Mouse (Mus musculus): ENCODE data around the gene Muc13.

The Muc13 gene

DNA sequence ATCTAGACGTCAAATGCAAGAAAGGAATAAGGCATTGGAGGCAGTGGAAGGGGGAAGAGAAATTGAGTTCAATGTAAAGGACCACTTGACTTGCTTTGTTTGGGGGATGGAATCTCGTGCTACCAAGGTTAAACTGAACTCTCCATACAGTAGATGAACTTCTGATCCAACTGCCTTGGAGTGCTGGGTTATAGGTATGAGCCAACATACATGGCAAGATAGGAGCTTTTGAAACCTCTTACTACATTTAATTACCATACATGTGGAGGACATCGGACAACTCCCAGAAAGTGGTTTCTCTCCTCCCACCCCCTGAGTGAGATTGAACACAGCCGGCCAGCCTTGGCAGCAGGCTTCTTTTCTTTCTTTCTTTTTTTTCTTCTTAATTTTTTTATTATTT lies 1.3 kb downstream of the Muc13 start:
- ChIA-PET POLR2A (no interaction called here), CTCF (no interaction called here)

DNA sequence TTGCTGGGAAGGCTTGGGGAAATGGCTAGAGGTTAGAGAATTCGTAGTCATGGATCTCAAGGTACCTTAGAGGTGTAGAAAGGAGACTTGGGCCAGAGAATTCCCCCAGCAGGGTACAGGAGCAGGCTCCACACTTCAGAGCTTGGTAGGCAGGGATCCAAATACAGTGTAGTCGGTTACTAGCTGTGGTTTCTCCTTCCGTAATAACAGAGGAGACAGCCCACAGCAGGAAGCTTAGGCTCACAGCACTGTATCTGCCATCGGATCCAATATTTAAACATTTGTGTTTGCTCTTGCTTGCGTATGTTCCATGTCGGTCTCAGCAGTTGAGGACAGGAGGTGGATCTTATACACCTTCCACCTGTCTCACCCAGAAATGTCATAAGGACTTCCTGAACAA lies 2.0 kb downstream of the Muc13 start:
- ChIA-PET CTCF (interaction anchor here in 1 of 4 experiments (0.6 kb wide), 1 partner anchor 9 kb away, joined by 3 read pairs; no protein-coding TSS in a partner anchor), POLR2A (interaction anchor here in 2 of 4 experiments (0.6 to 1.0 kb wide), 2 partner anchors 11 to 18 kb away, joined by 3 read pairs; no protein-coding TSS in a partner anchor)

DNA sequence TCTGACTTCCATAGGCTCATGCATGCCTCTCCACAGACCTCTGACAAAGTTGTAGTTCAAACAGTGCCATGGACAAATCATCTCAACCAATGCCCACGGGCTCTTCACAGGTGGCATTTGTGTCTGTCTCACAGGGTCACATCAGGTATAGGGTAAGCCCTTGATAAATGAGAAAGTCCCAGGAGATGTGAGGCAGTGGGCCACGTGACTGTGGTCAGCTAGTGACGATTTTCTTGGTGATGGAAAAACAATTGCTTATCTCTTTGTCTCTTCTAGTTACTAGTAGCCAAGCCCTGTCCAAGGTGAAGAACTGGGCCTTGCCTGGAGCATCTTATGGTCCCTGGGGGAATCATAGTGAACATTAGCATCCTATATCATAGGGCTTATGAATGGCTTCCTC lies 2.9 kb downstream of the Muc13 start:
- ChIA-PET CTCF (interaction anchor here (0.6 to 1.3 kb wide), 5 partner anchors 11 to 130 kb away, joined by 3 read pairs; no protein-coding TSS in a partner anchor), POLR2A (no interaction called here)

DNA sequence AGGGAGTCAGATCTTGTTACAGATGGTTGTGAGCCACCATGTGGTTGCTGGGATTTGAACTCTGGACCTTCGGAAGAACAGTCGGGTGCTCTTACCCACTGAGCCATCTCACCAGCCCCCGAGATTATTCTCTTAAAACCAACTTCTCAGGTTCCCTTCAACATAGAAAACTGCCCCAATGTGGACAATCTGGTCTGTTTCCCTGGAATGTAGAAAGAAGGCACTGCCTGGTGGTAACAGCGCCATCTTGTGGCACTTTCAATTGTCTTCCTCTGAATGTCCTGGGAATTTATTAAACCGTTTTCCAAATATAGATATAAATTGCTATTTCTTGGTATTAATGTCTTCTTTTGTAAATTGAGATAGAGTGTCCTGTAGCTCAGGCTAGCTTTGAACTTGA lies 4.0 kb downstream of the Muc13 start:
- ChIA-PET POLR2A (no interaction called here), CTCF (interaction anchor here in 3 of 4 experiments (0.6 to 1.3 kb wide), 3 partner anchors 16 to 431 kb away, joined by 3 to 5 read pairs (median 3); no protein-coding TSS in a partner anchor)

DNA sequence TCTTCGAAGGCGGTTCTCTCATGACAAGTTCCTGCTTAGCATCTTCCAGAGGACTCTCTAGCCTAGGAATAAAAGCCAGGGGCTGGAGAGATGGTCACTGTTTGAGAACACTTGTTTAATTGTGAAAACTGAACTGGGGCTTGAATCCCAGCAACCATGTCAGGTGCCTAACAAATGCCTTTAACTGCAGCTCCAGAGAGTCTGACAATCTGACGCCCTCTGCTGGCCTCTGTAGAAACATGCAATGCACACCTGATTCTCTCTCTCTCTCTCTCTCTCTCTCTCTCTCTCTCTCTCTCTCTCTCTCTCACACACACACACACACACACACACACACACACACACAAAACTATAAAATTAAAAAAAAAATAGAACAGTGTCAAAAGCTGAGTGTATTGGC lies 16.2 kb downstream of the Muc13 start:
- POLR2A ChIA-PET: interaction anchor here (0.6 to 1.4 kb wide), 5 partner anchors 10 to 845 kb away, joined by 3 to 5 read pairs (median 3); no protein-coding TSS in a partner anchor
- CTCF ChIA-PET: interaction anchor here (0.5 to 2.0 kb wide), 46 partner anchors 8 to 1037 kb away, joined by 3 to 13 read pairs (median 4); partner anchors contain the start of genes Itgb5 (in 1 of the 4) and Rubcn (in 1 of the 4)

DNA sequence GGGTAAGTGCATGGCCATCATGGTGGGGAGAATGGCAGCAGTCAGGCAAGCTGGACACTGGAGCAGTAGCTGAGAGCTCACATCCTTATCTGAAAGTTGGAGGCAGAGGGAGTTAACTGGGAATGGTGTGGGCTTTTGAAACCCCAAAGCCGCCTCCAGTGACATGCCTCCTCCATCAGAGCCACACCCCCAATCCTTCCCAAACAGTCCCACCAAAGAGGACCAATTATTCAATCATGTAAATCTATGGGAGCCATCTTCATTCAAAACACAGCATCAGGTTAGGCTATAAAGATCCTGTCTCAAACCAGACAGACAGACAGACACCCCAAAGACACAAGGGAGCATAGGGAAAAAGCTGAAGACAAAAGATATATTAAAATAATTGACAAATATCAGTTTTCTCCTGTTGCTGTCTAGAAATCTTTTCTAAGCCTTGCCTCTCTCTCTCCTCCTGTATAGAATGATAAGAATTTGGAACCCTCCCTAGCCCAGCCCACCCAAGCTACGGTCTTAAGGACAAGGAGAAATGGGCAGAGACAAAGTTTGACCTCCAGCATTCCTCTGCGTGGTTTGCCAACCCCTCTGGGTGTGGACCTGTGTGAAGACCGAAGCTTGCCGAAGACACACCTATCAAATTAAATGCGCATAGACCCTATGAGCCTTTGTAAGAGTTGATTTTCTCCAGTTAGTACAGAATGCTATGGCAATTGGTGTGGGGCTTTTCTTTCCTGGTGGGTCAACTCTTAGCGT lies 24.8 kb downstream of the Muc13 start:
- ChIA-PET POLR2A (interaction anchor here in 3 of 4 experiments (0.5 to 1.3 kb wide), 10 partner anchors 9 to 264 kb away, joined by 3 to 5 read pairs (median 3); no protein-coding TSS in a partner anchor), CTCF (interaction anchor here (0.5 to 3.7 kb wide), 7 partner anchors 68 to 182 kb away, joined by 3 to 26 read pairs (median 3); no protein-coding TSS in a partner anchor)

DNA sequence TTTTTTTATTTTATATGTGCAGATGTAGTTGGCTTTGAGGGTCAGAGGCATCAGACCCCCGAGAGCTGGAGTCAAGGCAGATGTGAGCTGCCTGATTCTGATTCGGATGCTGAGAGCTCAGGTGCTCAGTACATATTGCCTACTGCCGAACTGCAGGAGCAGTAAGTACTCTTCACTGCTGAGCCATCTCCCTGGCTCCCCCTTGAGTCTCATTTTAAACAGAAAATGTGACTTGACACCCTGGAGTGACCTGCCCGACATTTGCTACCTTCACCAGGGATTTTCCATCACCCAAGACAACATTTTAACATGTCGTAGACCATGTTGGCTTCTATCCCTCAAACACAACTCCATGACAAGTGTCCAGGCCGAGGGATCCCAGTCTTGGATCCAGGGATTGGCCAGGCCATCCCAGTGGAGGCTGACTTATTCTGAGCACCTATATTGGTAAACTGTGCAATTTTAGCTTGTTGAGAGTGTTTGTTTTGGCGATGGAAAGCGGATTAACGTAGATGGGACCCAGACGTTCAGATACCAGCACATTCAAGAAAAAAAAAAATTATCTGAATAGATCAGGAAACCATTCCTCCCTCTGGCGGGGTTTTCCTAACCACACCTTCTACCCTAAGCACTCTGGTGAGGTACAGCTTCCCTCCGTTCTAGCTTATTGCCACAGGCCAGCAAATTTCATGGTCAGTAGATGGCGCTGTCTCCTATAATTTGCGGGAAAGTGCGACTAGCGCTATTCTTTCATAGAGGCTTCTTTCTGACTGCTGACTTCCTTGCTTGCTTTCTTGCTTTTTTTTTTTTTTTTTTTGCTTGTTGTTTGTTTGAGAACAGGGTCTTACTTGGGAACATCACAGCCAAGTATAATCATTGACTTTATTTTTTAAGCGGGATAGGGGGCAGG lies 26.7 kb downstream of the Muc13 start:
- ChIA-PET POLR2A (interaction anchor here (0.5 to 1.5 kb wide), 42 partner anchors 8 to 1366 kb away, joined by 3 to 13 read pairs (median 4); partner anchors contain the start of genes Adcy5 (in 1 of the 4) and Itgb5 (in 1 of the 4)), CTCF (interaction anchor here (0.5 to 4.4 kb wide), 161 partner anchors 8 to 1627 kb away, joined by 3 to 85 read pairs (median 4); partner anchors contain the start of genes Itgb5 (in 3 of the 4) and Umps (in 1 of the 4))

DNA sequence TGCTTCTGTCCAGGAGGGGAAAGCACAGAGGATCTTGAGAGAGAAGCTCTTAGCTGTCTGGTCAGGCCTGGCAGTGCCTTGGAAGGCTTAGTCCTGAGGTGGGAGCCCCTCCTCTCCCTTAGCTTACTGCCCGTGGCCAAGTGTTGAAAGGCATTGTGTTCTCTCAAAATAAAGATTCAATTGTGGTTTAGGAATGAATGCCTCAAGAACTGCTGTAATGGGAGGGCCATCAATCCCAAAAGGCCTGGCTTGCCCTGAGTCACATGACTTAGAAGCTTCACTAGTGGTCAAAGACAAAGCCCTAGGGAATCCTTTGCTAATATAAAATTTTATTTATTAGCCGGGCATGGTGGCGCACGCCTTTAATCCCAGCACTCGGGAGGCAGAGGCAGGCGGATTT lies 30.8 kb downstream of the Muc13 start:
- POLR2A ChIA-PET: interaction anchor here in 2 of 4 experiments (0.7 to 2.0 kb wide), 7 partner anchors 9 to 125 kb away, joined by 3 to 5 read pairs (median 3); no protein-coding TSS in a partner anchor
- CTCF ChIA-PET: interaction anchor here in 2 of 4 experiments (0.5 to 1.2 kb wide), 5 partner anchors 58 to 127 kb away, joined by 3 to 4 read pairs (median 3); no protein-coding TSS in a partner anchor

DNA sequence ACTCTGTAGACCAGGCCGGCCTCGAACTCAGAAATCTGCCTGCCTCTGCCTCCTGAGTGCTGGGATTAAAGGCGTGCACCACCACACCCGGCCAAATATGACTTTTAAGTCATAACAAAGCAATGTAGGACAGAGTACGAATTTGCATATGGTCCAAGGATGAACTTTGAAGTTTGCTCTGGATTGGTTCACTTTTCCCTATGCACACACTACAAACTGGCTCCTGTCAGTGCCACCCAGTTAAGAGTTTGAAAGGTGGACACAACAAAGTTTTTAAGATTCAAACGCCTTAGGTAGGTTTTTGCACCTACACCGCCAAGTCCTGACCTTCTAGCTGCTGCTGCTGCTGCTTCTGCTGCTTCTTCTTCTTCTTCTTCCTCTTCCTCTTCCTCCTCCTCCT lies 34.7 kb downstream of the Muc13 start:
- ChIA-PET POLR2A (interaction anchor here in 2 of 4 experiments (0.6 to 2.0 kb wide), 6 partner anchors 8 to 123 kb away, joined by 3 to 9 read pairs (median 4); no protein-coding TSS in a partner anchor), CTCF (interaction anchor here in 2 of 4 experiments (0.9 to 1.1 kb wide), 2 partner anchors 8 kb away, joined by 3 to 5 read pairs; no protein-coding TSS in a partner anchor)

DNA sequence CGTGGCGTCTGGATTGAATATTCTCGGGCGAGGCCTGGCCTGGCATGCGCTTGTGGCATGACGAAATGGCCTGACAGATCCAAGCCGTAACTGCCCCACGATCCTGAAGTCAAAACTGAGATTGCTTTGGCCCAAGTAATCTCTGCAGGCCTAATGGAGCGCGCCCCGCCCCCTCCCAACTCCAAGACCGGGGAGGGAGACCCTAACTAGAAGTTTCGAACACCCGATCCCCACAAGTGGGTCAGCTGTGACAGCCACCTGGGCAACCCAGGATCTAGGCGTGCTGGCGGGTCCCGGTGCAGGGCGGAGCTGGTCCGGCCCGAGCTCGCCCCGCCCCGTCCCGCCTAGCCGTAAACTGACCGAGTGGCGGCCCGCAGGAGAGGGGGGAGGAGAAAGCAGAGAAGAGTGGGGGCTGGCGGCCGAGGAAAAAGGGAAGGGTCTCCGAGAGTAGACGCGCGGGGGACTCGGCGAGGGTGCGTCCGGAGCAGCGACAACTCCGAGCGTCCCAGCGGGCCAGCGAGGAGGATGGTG lies 35.5 kb downstream of the Muc13 start, which contains the start of gene Itgb5:
TSS of gene Itgb5 (plus strand) at position 365 of the 531 bp plus-strand sequence.
- ChIA-PET CTCF (interaction anchor here (0.5 to 1.4 kb wide), 11 partner anchors 9 to 170 kb away, joined by 3 to 12 read pairs (median 3); no protein-coding TSS in a partner anchor), POLR2A (interaction anchor here (0.5 to 2.0 kb wide), 14 partner anchors 9 to 265 kb away, joined by 3 to 9 read pairs (median 3); no protein-coding TSS in a partner anchor)

DNA sequence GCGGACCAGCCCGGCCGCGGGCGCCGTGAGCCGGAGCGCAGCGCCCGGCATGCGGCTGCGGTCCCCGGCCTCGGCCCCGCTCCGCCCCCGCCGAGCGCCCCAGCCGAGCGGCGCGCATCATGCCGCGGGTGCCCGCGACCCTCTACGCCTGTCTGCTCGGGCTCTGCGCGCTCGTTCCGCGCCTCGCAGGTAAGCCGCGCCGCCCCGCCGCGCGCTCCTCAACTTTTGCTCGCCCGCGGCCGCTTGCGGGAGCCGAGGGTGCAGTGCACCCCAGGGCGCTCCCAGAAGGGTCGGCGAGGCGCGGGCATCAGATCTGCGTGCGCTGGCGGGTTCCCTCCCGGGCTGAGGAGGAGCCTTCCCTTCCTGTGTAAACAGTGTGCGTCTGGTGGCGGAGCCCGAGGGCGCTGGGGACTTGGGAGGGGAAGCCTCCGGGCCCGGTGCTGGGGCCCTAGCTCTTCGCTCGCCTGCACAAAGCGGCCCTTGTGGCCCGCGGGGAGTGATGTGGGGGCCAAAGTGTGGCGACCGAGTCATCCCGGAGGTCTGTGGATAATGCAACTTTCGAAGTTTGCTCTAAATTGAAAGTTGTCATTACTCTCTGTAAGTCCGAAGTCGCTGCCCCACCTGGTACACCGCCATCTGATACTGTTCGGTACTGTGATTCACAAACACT lies 36.1 kb downstream of the Muc13 start:
- POLR2A ChIA-PET: interaction anchor here in 3 of 4 experiments (0.8 to 2.0 kb wide), 16 partner anchors 8 to 264 kb away, joined by 3 to 9 read pairs (median 4); no protein-coding TSS in a partner anchor
- CTCF ChIA-PET: interaction anchor here in 3 of 4 experiments (0.6 to 1.4 kb wide), 10 partner anchors 9 to 891 kb away, joined by 3 to 12 read pairs (median 3); no protein-coding TSS in a partner anchor

DNA sequence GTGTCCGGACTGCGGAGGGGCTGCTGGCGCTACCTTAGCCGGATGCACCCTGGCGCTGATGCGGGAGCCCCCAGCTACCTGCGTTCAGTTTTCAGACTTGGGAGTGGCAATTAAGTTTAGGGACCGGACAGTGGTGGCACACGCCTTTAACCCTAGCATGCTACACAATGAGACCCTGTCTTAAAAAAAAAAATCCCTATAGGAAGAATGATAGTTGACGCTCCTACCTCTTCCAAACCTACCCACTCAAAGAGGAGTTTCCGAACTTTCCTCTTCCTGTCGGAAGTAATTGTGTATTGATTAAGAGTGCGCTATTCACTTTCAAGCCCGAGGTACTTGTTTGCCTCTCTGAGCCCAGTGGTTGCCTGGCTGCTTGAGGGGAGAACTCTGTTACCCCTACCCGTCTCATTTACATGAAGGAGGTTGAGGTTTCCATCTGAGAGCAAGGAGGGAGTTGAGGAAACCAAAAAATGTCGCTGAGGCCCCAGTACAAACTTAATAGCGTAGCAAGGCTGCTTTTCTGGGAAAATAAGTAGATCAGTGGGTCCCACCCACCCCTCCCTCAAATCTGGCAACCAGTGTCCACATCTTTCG lies 36.8 kb downstream of the Muc13 start:
- CTCF ChIA-PET: interaction anchor here in 2 of 4 experiments (0.6 to 1.4 kb wide), 7 partner anchors 10 to 891 kb away, joined by 3 to 5 read pairs (median 3); no protein-coding TSS in a partner anchor
- POLR2A ChIA-PET: interaction anchor here in 3 of 4 experiments (0.6 to 2.0 kb wide), 11 partner anchors 9 to 263 kb away, joined by 3 to 9 read pairs (median 4); no protein-coding TSS in a partner anchor

DNA sequence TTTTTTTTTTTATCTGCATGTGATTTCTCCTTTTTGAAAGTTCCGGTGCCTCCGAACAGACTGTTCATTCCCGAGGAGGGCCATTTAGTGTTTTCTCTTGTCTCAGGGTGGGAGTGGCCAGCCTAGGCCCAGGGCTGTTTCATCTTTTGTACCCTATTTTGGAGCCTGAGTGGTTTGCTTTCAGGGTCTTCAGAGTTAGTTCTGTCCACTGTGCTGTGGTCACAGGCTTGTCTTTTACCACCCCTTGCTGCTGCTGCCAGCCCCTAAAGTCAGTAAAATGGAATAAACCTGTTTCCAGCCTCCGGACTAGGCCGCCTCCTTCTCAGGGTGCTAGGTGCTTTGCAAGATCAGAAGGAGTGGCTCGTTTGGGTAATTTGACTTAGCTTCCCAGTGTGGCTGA lies 38.2 kb downstream of the Muc13 start:
- POLR2A ChIA-PET: interaction anchor here in 3 of 4 experiments (0.7 to 3.9 kb wide), 12 partner anchors 9 to 298 kb away, joined by 3 to 47 read pairs (median 4); no protein-coding TSS in a partner anchor

DNA sequence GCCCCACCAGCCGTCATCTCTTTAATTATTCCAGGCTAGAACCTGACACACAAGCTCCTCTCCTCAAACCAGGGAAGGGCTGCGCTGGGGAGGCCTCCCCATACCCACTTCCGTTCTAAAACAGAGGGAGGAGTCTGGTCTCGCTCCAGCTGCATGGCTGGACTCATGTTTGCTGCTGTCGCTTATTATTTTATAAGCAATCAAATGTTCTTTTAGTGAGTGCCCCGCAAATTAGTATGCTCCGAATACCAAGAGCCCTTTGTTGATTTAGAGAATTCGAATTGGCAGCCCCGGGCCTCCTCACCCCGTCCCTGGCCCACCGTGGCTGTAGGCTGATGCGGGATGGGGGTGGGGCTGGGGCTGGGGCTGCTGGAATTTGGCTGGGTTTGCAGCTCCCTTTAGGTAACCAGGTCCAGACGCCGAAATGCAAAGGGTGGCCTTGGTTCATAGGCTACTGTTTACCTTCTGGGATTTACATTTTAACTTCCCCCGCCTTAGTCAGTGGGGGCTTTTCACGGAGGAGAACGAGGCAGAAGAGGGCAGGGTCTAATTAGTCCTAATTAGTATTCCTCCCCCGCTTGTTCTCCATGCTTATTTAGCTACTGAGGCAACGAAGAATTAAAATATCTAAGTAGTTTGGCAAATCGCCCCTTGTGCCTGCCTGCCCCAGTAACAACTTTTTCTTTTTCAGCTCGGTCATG lies 39.0 kb downstream of the Muc13 start:
- CTCF ChIA-PET: interaction anchor here (0.6 to 1.6 kb wide), 6 partner anchors 11 to 27 kb away, joined by 3 to 26 read pairs (median 4); no protein-coding TSS in a partner anchor
- POLR2A ChIA-PET: interaction anchor here (0.7 to 3.9 kb wide), 20 partner anchors 8 to 299 kb away, joined by 3 to 47 read pairs (median 4); no protein-coding TSS in a partner anchor

More for the DNA sequence above, 38.2 kb downstream of the Muc13 start:
- CTCF ChIA-PET: interaction anchor here in 3 of 4 experiments (1.1 to 1.6 kb wide), 3 partner anchors 11 to 12 kb away, joined by 3 to 5 read pairs (median 4); no protein-coding TSS in a partner anchor

DNA sequence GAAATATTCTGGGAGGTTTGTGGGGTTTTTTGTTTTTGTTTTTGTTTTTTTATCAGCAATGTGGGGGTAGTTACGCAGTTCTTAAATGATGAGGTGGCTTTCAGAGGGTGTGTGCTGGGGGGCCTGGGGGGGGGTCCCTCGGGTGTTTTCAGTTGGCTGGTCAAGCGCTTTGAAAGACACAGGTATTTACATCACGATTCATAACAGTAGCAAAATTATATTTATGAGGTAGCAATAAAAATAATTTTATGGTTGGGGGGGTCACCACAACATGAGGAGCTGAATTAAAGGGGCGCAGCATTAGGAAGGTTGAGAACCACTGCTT lies 39.6 kb downstream of the Muc13 start:
- CTCF ChIA-PET: interaction anchor here (1.0 to 1.6 kb wide), 4 partner anchors 11 to 27 kb away, joined by 3 to 4 read pairs (median 3); no protein-coding TSS in a partner anchor
- POLR2A ChIA-PET: interaction anchor here in 3 of 4 experiments (0.7 to 3.9 kb wide), 19 partner anchors 8 to 254 kb away, joined by 3 to 47 read pairs (median 4); no protein-coding TSS in a partner anchor
